Mouse (Mus musculus) hindbrain, embryonic 16.5 days (tissue): ENCODE data around the gene Rabggta. TPM values are rescaled to one million over a fixed set of nuclear protein-coding genes. Genes with fewer than 3 reads are reported as not detected.

ENCODE experiments used
- ATAC-seq: fragments of 200-750 bp; cut with Nextera tagmentation; 2 replicates; pipeline ENCODE4 v1.8.0; 2017; ENCODE audit warnings: moderate TSS enrichment, moderate library complexity
- H3K27ac ChIP-seq: fragments of 300-500 bp; sonication (generic); 2 replicates; pipeline ENCODE4 v1.5.1; 2014; ENCODE audit warnings: low read depth, mild to moderate bottlenecking, control low read depth, low read length, moderate library complexity
- H3K27me3 ChIP-seq: fragments of 300-500 bp; sonication (generic); replicated peaks from 2 replicates; pipeline ENCODE4 v1.6.1; 2014; ENCODE audit warnings: low read length; ENCODE audit not compliant: control insufficient read depth, insufficient read depth
- H3K36me3 ChIP-seq: fragments of 300-500 bp; sonication (generic); 2 replicates; pipeline ENCODE4 v1.6.1; 2014; ENCODE audit warnings: mild to moderate bottlenecking, low read length, moderate library complexity, mixed read lengths; ENCODE audit not compliant: control insufficient read depth, insufficient read depth
- H3K4me1 ChIP-seq: fragments of 300-500 bp; sonication (generic); 2 replicates; pipeline ENCODE4 v1.6.1; 2014; ENCODE audit warnings: low read depth, low read length; ENCODE audit not compliant: control insufficient read depth, insufficient read depth
- H3K4me2 ChIP-seq: fragments of 300-500 bp; sonication (generic); 2 replicates; pipeline ENCODE4 v1.6.1; 2014; ENCODE audit warnings: mild to moderate bottlenecking, low read length, control low read depth, moderate library complexity
- H3K4me3 ChIP-seq: fragments of 300-500 bp; sonication (generic); 2 replicates; pipeline ENCODE4 v1.5.1; 2014; ENCODE audit warnings: mild to moderate bottlenecking, low read length, control low read depth, moderate library complexity
- H3K9ac ChIP-seq: fragments of 300-500 bp; sonication (generic); 2 replicates; pipeline ENCODE4 v1.6.1; 2014; ENCODE audit warnings: low read depth, mild to moderate bottlenecking, control low read depth, low read length, moderate library complexity
- H3K9me3 ChIP-seq: fragments of 300-500 bp; sonication (generic); 2 replicates; pipeline ENCODE4 v1.6.1; 2014; ENCODE audit warnings: mild to moderate bottlenecking, low read length, moderate library complexity; ENCODE audit not compliant: control insufficient read depth
- WGBS: fragments of 180-500 bp; shearing (Covaris S2); extraction: QIAGEN DNeasy Blood & Tissue Kit; methylation state at CpG from one replicate; pipeline ENCODE4 v1.1.7; 2014; 5-methylcytosine and 5-hydroxymethylcytosine counted together
- polyA plus RNA-seq: library from polyadenylated mRNA; unstranded; fragments of >200 nt; fragmentation: Nextera tagmentation; extraction: Ambion mirVana; gene quantifications from 2 replicates; pipeline ENCODE4 v1.2.1, GENCODE M21; 2015

Rabggta gene
- polyA plus RNA-seq, 1 experiment from 2014 or later, result 60.3 TPM

GRCm38 (mm10) chr14:55711786-55712185 is 10.3 kb downstream of the Rabggta start:
- Histone ChIP-seq H3K4me1 (no peaks in the 10 kb centered on the region), H3K9me3 (no peaks in the 10 kb centered on the region), H3K27ac (no peak overlapping the region), H3K27me3 (peaks cover 3% of the 10 kb centered on the region; the same call in 1 of the 2 replicates), H3K9ac (no peak overlapping the region), H3K4me2 (no peak overlapping the region), H3K4me3 (no peak overlapping the region), H3K36me3 (no peaks in the 10 kb centered on the region)
- WGBS, result 84% methylated on average over 7 of the region's 7 CpGs
- ATAC-seq, result no peak

DNA sequence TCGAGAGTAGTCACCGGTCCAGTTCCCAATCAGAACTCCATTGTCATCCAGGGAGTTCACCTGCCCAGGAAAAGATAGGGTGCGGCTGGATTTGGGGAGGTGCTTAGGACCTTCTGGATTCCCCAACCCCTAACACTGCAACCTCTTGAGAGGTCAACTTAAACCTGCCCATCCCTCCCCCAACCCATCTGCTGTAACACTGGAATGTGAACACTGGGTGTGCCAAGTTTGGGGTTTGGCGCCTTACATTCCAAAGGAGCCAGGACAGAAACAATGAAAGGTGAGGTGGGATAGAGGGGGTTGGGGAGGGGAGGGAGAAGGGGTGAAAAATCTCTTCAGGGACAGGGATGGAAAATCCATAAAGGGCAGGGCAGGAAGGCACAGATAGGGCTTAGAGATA is 12.6 kb downstream of the Rabggta start:
- Histone ChIP-seq H3K4me3 (no peak overlapping the region), H3K4me1 (no peaks in the 10 kb centered on the region), H3K27ac (no peak overlapping the region), H3K9me3 (no peaks in the 10 kb centered on the region), H3K9ac (no peak overlapping the region), H3K36me3 (no peaks in the 10 kb centered on the region), H3K4me2 (no peak overlapping the region), H3K27me3 (peaks cover 3% of the 10 kb centered on the region; the same call in 1 of the 2 replicates)
- WGBS, result 87% methylated on average over 4 of the region's 4 CpGs
- ATAC-seq, result no peak

- Histone ChIP-seq H3K4me3 (no peak overlapping the region), H3K36me3 (no peaks in the 10 kb centered on the region), H3K9ac (no peak overlapping the region), H3K27ac (no peak overlapping the region), H3K4me2 (no peak overlapping the region), H3K9me3 (no peaks in the 10 kb centered on the region), H3K27me3 (no peaks in the 10 kb centered on the region), H3K4me1 (no peaks in the 10 kb centered on the region)
- ATAC-seq, result no peak
- WGBS, result 84% methylated on average over 5 of the region's 5 CpGs
These were observed 14.7 kb downstream of the Rabggta start for GRCm38 (mm10) chr14:55707397-55707796.

DNA sequence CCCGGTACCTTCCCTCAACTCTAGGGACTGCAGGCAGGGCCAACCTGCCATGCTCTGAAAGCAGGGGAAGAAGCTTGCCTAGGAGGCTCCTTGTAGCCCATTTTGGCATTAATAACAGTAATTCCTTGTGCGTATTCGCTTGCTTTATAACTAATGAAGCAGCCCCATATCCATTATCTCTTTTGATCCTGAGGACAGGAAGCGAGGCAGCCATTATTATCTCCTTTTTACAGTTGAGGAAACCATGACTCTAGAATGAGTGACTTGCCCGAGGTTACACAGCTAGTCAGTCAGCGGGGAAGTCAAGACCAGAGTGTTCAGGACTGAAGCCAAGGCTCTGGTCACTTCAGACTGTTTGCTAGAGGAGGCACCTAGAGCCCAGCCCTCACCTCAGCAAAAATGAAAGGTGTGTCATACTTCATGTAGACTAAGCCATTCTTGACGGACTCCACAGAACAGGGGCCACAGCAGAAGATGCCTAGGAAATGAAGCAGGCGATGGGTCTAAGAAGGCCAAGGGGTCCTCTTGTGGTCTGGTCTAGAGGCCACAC is 15.9 kb downstream of the Rabggta start:
- Histone ChIP-seq H3K9me3 (no peaks in the 10 kb centered on the region), H3K36me3 (no peaks in the 10 kb centered on the region), H3K27me3 (no peaks in the 10 kb centered on the region), H3K9ac (no peak overlapping the region), H3K4me3 (no peak overlapping the region), H3K4me2 (no peak overlapping the region), H3K4me1 (no peaks in the 10 kb centered on the region), H3K27ac (no peak overlapping the region)
- ATAC-seq, result no peak
- 90% methylated on average over 8 of the region's 8 CpGs for WGBS

GRCm38 (mm10) chr14:55702761-55703160 is 19.3 kb downstream of the Rabggta start:
- no peak for ATAC-seq
- WGBS, result 77% methylated on average over 6 of the region's 6 CpGs

GRCm38 (mm10) chr14:55701131-55701530 is 20.9 kb downstream of the Rabggta start:
- Histone ChIP-seq H3K9ac (no peak overlapping the region), H3K27ac (no peak overlapping the region)

More at GRCm38 (mm10) chr14:55702761-55703160, 19.3 kb downstream of the Rabggta start:
- Histone ChIP-seq H3K4me3 (no peak overlapping the region), H3K9me3 (no peaks in the 10 kb centered on the region), H3K27ac (no peak overlapping the region), H3K27me3 (no peaks in the 10 kb centered on the region), H3K36me3 (no peaks in the 10 kb centered on the region), H3K4me1 (no peaks in the 10 kb centered on the region), H3K9ac (no peak overlapping the region), H3K4me2 (no peak overlapping the region)

DNA sequence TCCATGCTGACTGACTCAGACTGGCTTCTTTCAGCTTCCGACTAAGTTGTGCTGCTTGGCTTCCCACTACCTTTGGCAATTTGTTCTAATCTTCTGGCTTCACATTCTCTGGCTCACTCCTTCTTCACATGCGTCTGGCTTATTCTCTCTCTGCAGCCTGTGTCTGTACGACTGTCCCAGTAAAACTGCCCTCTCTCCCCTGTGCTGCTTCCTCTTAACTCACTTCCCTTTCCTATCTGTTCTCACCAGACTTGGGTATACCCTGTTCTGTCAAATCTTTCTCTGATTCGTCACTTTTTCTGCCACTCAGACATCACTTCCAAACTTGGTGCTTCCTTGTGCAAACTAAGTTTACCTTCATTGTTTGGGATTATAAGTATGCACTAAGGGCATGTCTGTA is 24.8 kb downstream of the Rabggta start:
- Histone ChIP-seq H3K4me3 (no peak overlapping the region), H3K4me2 (no peak overlapping the region), H3K4me1 (no peaks in the 10 kb centered on the region), H3K9ac (no peak overlapping the region), H3K9me3 (no peaks in the 10 kb centered on the region), H3K27ac (no peak overlapping the region), H3K36me3 (no peaks in the 10 kb centered on the region), H3K27me3 (no peaks in the 10 kb centered on the region)
- 87% methylated on average over 4 of the region's 4 CpGs for WGBS
- no peak for ATAC-seq

More at GRCm38 (mm10) chr14:55701131-55701530, 20.9 kb downstream of the Rabggta start:
- no peaks in the 10 kb centered on the region for H3K36me3 ChIP-seq
- H3K9me3 ChIP-seq, result no peaks in the 10 kb centered on the region
- 61% methylated on average over 9 of the region's 9 CpGs for WGBS
- H3K27me3 ChIP-seq, result no peaks in the 10 kb centered on the region
- no peak overlapping the region for H3K4me2 ChIP-seq
- ATAC-seq, result no peak
- H3K4me3 ChIP-seq, result no peak overlapping the region
- no peaks in the 10 kb centered on the region for H3K4me1 ChIP-seq

DNA sequence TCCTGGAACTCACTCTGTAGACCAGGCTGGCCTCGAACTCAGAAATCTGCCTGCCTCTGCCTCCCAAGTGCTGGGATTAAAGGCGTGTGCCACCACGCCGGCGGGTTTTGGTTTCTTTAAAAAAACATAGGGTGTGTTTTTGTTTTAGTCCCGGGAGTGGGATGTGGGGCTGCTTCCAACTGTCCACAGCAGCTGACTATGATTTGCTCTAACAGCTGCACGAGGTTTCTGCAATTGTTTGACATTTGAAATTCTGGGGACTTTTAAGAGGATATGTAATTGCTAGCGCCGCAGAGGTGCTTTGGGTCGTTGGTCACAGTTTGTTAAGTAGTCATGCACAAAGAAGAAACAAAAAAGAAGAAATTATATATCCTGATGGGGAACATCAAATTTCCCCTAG is 32.6 kb downstream of the Rabggta start:
- Histone ChIP-seq H3K9me3 (no peaks in the 10 kb centered on the region), H3K27ac (no peak overlapping the region), H3K4me3 (no peak overlapping the region), H3K4me1 (no peaks in the 10 kb centered on the region), H3K27me3 (no peaks in the 10 kb centered on the region), H3K4me2 (no peak overlapping the region), H3K36me3 (no peaks in the 10 kb centered on the region), H3K9ac (no peak overlapping the region)
- WGBS, result 82% methylated on average over 10 of the region's 10 CpGs
- ATAC-seq, result no peak

DNA sequence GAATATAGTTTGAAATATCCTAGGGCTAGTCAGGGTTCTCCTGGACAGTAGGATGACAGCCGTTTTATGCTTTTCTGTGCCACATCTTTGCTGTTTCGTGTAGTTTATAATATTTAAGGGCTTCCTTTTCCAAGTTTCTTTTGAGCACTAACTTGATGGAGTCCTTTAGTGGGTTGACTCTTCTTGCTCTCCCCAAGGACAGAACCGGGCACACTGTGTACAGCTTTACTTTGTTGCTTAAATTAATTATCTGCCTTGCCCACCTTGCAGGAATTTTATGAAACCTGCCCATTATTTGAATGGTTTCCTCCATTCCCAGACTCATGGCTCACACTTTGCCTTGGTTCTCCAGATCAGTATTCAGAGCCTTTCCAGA is 40.0 kb downstream of the Rabggta start:
- no peaks in the 10 kb centered on the region for H3K27me3 ChIP-seq
- H3K4me1 ChIP-seq, result peaks cover 8% of the 10 kb centered on the region; the same call in 1 of the 2 replicates
- no peaks in the 10 kb centered on the region for H3K9me3 ChIP-seq
- H3K27ac ChIP-seq, result peak overlapping the region; percentile 69
- peak overlapping the region; percentile 78 for H3K4me3 ChIP-seq
- no peak; the same call in 1 of the 2 replicates for ATAC-seq
- H3K36me3 ChIP-seq, result peaks cover 14% of the 10 kb centered on the region
- H3K4me2 ChIP-seq, result peak overlapping the region; percentile 90
- WGBS, result 14% methylated on average over 3 of the region's 3 CpGs
- H3K9ac ChIP-seq, result peak overlapping the region; percentile 69
